Mouse (Mus musculus): ENCODE results near the gene Tcp1.
"Not testable (repeated sequence)": the region's sequence is repeated elsewhere in the genome, so short reads cannot be mapped to it uniquely, and the experiment has no call there.

The Tcp1 gene

GRCm38 (mm10) chr17:12915881-12916583, 531 bp downstream of the Tcp1 start, which contains the start of gene Mrpl18:
Gene Mrpl18, minus strand, starts transcription at chr17:12916345.
- peak; percentile 99 for DNase-seq (ENCODE audit: low read depth)

GRCm38 (mm10) chr17:12916588-12917380, 1.3 kb downstream of the Tcp1 start:
- DNase-seq (ENCODE audit: low read depth), result peak; percentile 45

GRCm38 (mm10) chr17:12921073-12921472, 5.6 kb downstream of the Tcp1 start:
- no peak for DNase-seq (ENCODE audit: low read depth)

GRCm38 (mm10) chr17:12925001-12925400, 9.5 kb downstream of the Tcp1 start:
- no peak for DNase-seq (ENCODE audit: low read depth)

- no peak for DNase-seq (ENCODE audit: low read depth)
Observed at GRCm38 (mm10) chr17:12925703-12926180, 10.2 kb downstream of the Tcp1 start.

GRCm38 (mm10) chr17:12931576-12931975, 16.1 kb downstream of the Tcp1 start:
- DNase-seq (ENCODE audit: low read depth), result not testable (repeated sequence)

- DNase-seq (ENCODE audit: low read depth), result no peak
Observed at GRCm38 (mm10) chr17:12935719-12936118, 20.2 kb downstream of the Tcp1 start.

GRCm38 (mm10) chr17:12937412-12937970, 22.0 kb downstream of the Tcp1 start:
- DNase-seq (ENCODE audit: low read depth), result no peak

- no peak for DNase-seq (ENCODE audit: low read depth)
Observed at GRCm38 (mm10) chr17:12938077-12938476, 22.6 kb downstream of the Tcp1 start.

GRCm38 (mm10) chr17:12939377-12940148, 24.1 kb downstream of the Tcp1 start:
- not testable (repeated sequence) for DNase-seq (ENCODE audit: low read depth)

GRCm38 (mm10) chr17:12940151-12940805, 24.8 kb downstream of the Tcp1 start, which contains the start of gene Acat3:
Gene Acat3, minus strand, starts transcription at chr17:12940600.
- no peak for DNase-seq (ENCODE audit: low read depth)

- DNase-seq (ENCODE audit: low read depth), result no peak
Observed at GRCm38 (mm10) chr17:12941543-12942260, 26.2 kb downstream of the Tcp1 start.

- no peak for DNase-seq (ENCODE audit: low read depth)
Observed at GRCm38 (mm10) chr17:12942459-12943162, 27.1 kb downstream of the Tcp1 start.

GRCm38 (mm10) chr17:12949669-12950068, 34.2 kb downstream of the Tcp1 start:
- DNase-seq (ENCODE audit: low read depth), result no peak

- DNase-seq (ENCODE audit: low read depth), result no peak
Observed at GRCm38 (mm10) chr17:12956664-12957063, 41.2 kb downstream of the Tcp1 start.

GRCm38 (mm10) chr17:12959377-12959776, 43.9 kb downstream of the Tcp1 start:
- DNase-seq (ENCODE audit: low read depth), result not testable (repeated sequence)

GRCm38 (mm10) chr17:12960331-12960873, 44.9 kb downstream of the Tcp1 start, which contains the start of gene Acat2:
Gene Acat2, minus strand, starts transcription at chr17:12960747.
- DNase-seq (ENCODE audit: low read depth), result peak; percentile 85

GRCm38 (mm10) chr17:12963476-12963875, 48.0 kb downstream of the Tcp1 start:
- DNase-seq (ENCODE audit: low read depth), result no peak

- no peak for DNase-seq (ENCODE audit: low read depth)
Observed at GRCm38 (mm10) chr17:12967173-12967572, 51.7 kb downstream of the Tcp1 start.

GRCm38 (mm10) chr17:12973851-12974250, 58.4 kb downstream of the Tcp1 start:
- DNase-seq (ENCODE audit: low read depth), result no peak

All from c-Kit-positive CD71-negative TER-119-negative erythroid progenitor cells, embryonic 14.5 days (primary cell).